Mouse (Mus musculus) myocyte (in vitro differentiated cells): ENCODE measurements around the gene Pmch. TPM values are rescaled to one million over a fixed set of nuclear protein-coding genes. Genes with fewer than 3 reads are reported as not detected.

Source experiments
- H3K27me3 ChIP-seq: one replicate; pipeline ENCODE4 v1.6.1; 2011; ENCODE audit not compliant: control insufficient read depth, insufficient read depth, insufficient read length
- H3K36me3 ChIP-seq: one replicate; pipeline ENCODE4 v1.6.1; 2011; ENCODE audit not compliant: control insufficient read depth, insufficient read depth
- H3K4me2 ChIP-seq: one replicate; pipeline ENCODE4 v1.6.1; 2011; ENCODE audit warnings: low read depth, control low read depth
- H3K4me3 ChIP-seq: one replicate; pipeline ENCODE4 v1.5.1; 2011; ENCODE audit warnings: mild to moderate bottlenecking, control low read depth, moderate library complexity
- H3K79me2 ChIP-seq: one replicate; pipeline ENCODE4 v1.6.1; 2011; ENCODE audit not compliant: control insufficient read depth, insufficient read depth
- H3ac ChIP-seq: one replicate; pipeline ENCODE4 v1.6.1; 2011; ENCODE audit not compliant: control insufficient read depth, insufficient read length
- CEBPB ChIP-seq: IDR thresholded peaks from 2 replicates; pipeline ENCODE4 v1.6.1; 2011; ENCODE audit warnings: mild to moderate bottlenecking, moderate library complexity; ENCODE audit not compliant: poor library complexity, insufficient read depth, severe bottlenecking
- E2F4 ChIP-seq: IDR thresholded peaks from one replicate; pipeline ENCODE4 v1.6.1; 2011; ENCODE audit warnings: mild to moderate bottlenecking, control low read depth, moderate library complexity; ENCODE audit not compliant: insufficient read depth
- MAX ChIP-seq: IDR thresholded peaks from one replicate; pipeline ENCODE4 v1.6.1; 2011; ENCODE audit warnings: low read depth, mild to moderate bottlenecking, control low read depth
- MYOD1 ChIP-seq, 3 experiments: IDR thresholded peaks; one replicate each; pipeline ENCODE4 v1.6.1; 2011; ENCODE audit warnings: control low read depth in 2 of 3, low read depth in 2 of 3, mild to moderate bottlenecking in 2 of 3, moderate library complexity in 1 of 3; ENCODE audit not compliant: insufficient read length in 2 of 3, control insufficient read depth in 1 of 3
- MYOG ChIP-seq, 3 experiments: IDR thresholded peaks; one replicate each; pipeline ENCODE4 v1.6.1; 2011; ENCODE audit warnings: control low read depth in 2 of 3, low read depth in 2 of 3, mild to moderate bottlenecking in 2 of 3; ENCODE audit not compliant: insufficient read length in 2 of 3, control insufficient read depth in 1 of 3, insufficient read depth in 1 of 3
- POLR2A ChIP-seq: IDR thresholded peaks from one replicate; pipeline ENCODE4 v1.6.1; 2011; ENCODE audit warnings: low read depth, mild to moderate bottlenecking, control low read depth, moderate library complexity; ENCODE audit not compliant: insufficient read length
- POLR2AphosphoS2 ChIP-seq: IDR thresholded peaks from one replicate; pipeline ENCODE4 v1.6.1; 2011; ENCODE audit warnings: low read depth, control low read depth; ENCODE audit not compliant: insufficient read length
- REST ChIP-seq: IDR thresholded peaks from one replicate; pipeline ENCODE4 v1.6.1; 2011; ENCODE audit warnings: mild to moderate bottlenecking, control low read depth, moderate library complexity; ENCODE audit not compliant: insufficient read depth, insufficient read length
- SRF ChIP-seq: IDR thresholded peaks from one replicate; pipeline ENCODE4 v1.6.1; 2011; ENCODE audit warnings: low read depth; ENCODE audit not compliant: control insufficient read depth, insufficient read length
- TCF12 ChIP-seq: IDR thresholded peaks from one replicate; pipeline ENCODE4 v1.6.1; 2011; ENCODE audit warnings: mild to moderate bottlenecking, control low read depth; ENCODE audit not compliant: poor library complexity, insufficient read depth, severe bottlenecking
- TCF3 ChIP-seq: IDR thresholded peaks from one replicate; pipeline ENCODE4 v1.6.1; 2011; ENCODE audit warnings: low read depth, control low read depth; ENCODE audit not compliant: insufficient read length
- USF1 ChIP-seq: IDR thresholded peaks from one replicate; pipeline ENCODE4 v1.6.1; 2011; ENCODE audit warnings: low read depth, mild to moderate bottlenecking, control low read depth, moderate library complexity
- polyA plus RNA-seq: library from polyadenylated mRNA; unstranded; fragments of >200 nt; fragmentation: generic; extraction: Trizol; gene quantifications from one replicate; pipeline ENCODE4 v1.2.1, GENCODE M21; 2012; ENCODE audit warnings: missing spikeins

Pmch gene
- polyA plus RNA-seq, 1 experiment: 0.07 TPM

DNA sequence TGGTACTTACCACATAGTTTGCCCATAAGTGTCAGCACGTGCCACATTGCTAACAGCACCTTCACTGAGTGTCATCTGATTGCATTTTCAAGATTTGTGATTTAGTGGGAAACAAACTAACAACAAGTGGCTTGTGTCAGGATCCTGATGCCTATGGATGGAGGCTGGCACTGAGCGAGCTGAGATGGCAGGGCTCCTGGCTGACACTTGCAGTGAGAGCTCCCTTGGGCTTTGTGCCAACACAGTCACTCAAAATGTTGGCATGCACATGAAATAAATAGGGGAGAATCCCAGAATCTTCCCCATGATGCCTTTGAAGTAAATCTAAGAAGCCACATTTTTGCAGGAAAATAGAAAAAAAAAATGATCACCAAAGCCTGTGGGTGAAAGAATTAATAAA is 22.4 kb downstream of the Pmch start:
- Histone ChIP-seq H3K4me2 (no peak overlapping the region), H3ac (no peak overlapping the region), H3K4me3 (no peak overlapping the region), H3K79me2 (no peaks in the 10 kb centered on the region), H3K36me3 (peaks cover 3% of the 10 kb centered on the region), H3K27me3 (no peaks in the 10 kb centered on the region)
- TF ChIP-seq MYOG (IDR thresholded peaks at IDR 0.05; ENCODE audit: control insufficient read depth in 1 of 3, insufficient read depth in 1 of 3, insufficient read length in 2 of 3, low read depth in 2 of 3) (no peak), POLR2AphosphoS2 (no peak), E2F4 (no peak), SRF (no peak), REST (no peak), USF1 (no peak), CEBPB (no peak), TCF3 (no peak), MAX (no peak), TCF12 (no peak), MYOD1 (IDR thresholded peaks at IDR 0.05; ENCODE audit: control insufficient read depth in 1 of 3, insufficient read length in 2 of 3, low read depth in 2 of 3) (no peak), POLR2A (no peak)

DNA sequence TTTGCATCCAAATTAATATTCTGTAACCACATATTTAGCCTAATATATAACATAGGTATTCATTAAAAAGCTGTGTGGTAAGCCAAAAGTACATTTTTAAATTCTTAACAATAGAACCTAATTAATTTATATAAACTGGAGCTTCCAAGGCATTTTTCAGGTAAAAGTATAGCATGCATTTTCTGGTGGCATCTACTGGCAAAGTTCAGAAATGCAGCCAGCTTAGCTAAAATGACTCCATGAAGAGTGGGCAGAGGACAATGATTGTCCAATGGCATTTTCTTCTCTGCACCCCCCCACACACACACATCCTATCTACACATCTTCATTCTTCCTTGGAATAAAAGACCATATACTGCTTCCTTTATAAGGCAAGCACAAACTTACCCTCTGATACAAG is 28.8 kb downstream of the Pmch start:
- TF ChIP-seq CEBPB (no peak), REST (no peak), TCF12 (no peak), POLR2AphosphoS2 (no peak), MAX (no peak), SRF (no peak), TCF3 (no peak), E2F4 (no peak), MYOD1 (IDR thresholded peaks at IDR 0.05; ENCODE audit: control insufficient read depth in 1 of 3, insufficient read length in 2 of 3, low read depth in 2 of 3) (no peak), MYOG (IDR thresholded peaks at IDR 0.05; ENCODE audit: control insufficient read depth in 1 of 3, insufficient read depth in 1 of 3, insufficient read length in 2 of 3, low read depth in 2 of 3) (no peak), USF1 (no peak), POLR2A (no peak)
- Histone ChIP-seq H3K27me3 (no peaks in the 10 kb centered on the region), H3K4me3 (no peak overlapping the region)

DNA sequence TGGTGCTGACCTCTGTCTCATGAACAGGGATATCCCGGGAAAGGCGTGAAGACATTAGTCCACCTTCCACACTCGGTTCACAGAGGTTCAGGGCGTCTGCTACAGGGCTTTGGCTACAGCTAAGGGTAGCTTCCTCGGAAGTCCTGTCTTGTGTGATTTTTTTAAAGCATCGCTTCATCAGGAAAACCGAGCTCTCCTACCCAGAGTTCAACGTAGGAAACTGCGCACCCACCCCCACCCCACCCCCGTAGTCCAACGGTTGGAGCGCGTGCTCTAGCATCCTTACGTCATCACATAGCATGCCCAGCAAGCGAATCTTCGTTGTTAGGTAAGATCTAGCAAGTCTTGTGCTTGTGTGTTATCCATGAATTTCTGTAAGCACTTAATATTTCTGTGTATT is 44.8 kb downstream of the Pmch start:
- no peak overlapping the region for H3K4me2 ChIP-seq
- no peak overlapping the region for H3ac ChIP-seq
- TF ChIP-seq POLR2AphosphoS2 (no peak), TCF3 (no peak), E2F4 (no peak), SRF (no peak), POLR2A (no peak), REST (no peak), MYOG (IDR thresholded peaks at IDR 0.05; ENCODE audit: control insufficient read depth in 1 of 3, insufficient read depth in 1 of 3, insufficient read length in 2 of 3, low read depth in 2 of 3) (no peak), TCF12 (no peak), MAX (no peak), USF1 (no peak), MYOD1 (IDR thresholded peaks at IDR 0.05; ENCODE audit: control insufficient read depth in 1 of 3, insufficient read length in 2 of 3, low read depth in 2 of 3) (no peak), CEBPB (no peak)
- no peaks in the 10 kb centered on the region for H3K27me3 ChIP-seq
- no peaks in the 10 kb centered on the region for H3K79me2 ChIP-seq
- no peaks in the 10 kb centered on the region for H3K36me3 ChIP-seq
- no peak overlapping the region for H3K4me3 ChIP-seq

More for the DNA sequence above, 28.8 kb downstream of the Pmch start:
- Histone ChIP-seq H3K4me2 (no peak overlapping the region), H3K79me2 (no peaks in the 10 kb centered on the region), H3K36me3 (peaks cover 3% of the 10 kb centered on the region), H3ac (no peak overlapping the region)

Other genes with a start within 250 kb of the Pmch start
- 0.48 TPM for gene Igf1, start 232.8 kb upstream of the Pmch start, polyA plus RNA-seq
- gene Parpbp, start 55.9 kb downstream of the Pmch start, polyA plus RNA-seq: 1.9 TPM
- gene Nup37, start 55.9 kb downstream of the Pmch start, polyA plus RNA-seq: 11.9 TPM
- gene Washc3, start 110.0 kb downstream of the Pmch start, polyA plus RNA-seq: 42.2 TPM